Mouse (Mus musculus) kidney, postnatal 14 days (tissue): ENCODE results near the gene Fam162a.
"Not testable (repeated sequence)": the region's sequence is repeated elsewhere in the genome, so short reads cannot be mapped to it uniquely, and the experiment has no call there.

Source experiments
- DNase-seq: peaks from one replicate; pipeline ENCODE4 v3.0.0; 2022; ENCODE audit warnings: mixed read lengths

Gene Fam162a

DNA sequence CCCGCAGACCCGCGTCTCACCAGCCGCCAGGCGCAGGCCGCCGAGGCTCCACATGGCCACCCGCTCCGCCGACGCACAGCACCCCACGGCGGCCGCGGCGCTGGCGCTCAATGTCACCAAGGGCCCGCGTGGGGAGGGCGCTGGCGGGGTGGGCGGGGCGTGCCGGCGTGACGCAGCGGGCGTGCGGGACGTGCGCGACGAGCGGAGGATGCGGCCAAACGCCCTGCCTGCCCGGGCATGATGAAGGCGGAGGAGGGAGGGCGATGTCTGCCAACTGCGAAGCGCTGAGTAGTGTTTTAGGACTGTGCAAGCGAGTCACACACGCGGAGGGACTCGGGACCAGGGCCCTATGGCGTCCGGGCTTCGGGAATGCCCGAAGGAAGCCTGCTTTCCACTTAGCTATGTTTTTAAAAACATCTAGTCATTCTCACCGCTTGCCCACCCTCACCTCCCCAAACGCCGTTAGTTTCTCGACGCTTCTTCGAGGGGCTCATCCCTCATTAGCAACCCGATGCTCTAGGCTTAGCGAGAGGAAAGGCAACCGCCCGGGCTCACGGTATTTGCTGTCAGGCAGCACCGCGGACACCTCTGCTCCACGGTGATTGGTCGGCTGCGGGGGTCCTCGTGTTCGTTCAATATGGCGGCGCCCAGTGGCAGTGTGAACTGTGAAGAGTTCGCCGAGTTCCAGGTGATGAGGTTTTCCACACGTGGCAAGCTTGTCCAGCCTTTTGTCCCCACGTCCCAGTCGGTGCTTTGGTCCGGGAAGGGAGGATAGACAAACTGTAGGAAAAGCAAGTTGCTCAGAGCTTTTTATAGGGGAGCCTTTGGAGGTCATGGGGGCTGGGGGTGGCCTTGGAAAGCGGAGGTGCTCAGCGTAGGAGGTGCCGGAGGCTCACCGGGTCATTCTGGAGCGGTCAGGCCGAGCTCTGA is at the start of gene Fam162a, which contains the start of gene Ccdc58:
Fam162a (minus strand) TSS at position 145 of the 930 bp plus-strand sequence.
Ccdc58 (plus strand) TSS at position 236 of the 930 bp plus-strand sequence.
- DNase-seq, result peak; percentile 95

- not testable (repeated sequence) for DNase-seq
Measured at GRCm38 (mm10) chr16:36115751-36116150, 44.4 kb upstream of the Fam162a start.

DNA sequence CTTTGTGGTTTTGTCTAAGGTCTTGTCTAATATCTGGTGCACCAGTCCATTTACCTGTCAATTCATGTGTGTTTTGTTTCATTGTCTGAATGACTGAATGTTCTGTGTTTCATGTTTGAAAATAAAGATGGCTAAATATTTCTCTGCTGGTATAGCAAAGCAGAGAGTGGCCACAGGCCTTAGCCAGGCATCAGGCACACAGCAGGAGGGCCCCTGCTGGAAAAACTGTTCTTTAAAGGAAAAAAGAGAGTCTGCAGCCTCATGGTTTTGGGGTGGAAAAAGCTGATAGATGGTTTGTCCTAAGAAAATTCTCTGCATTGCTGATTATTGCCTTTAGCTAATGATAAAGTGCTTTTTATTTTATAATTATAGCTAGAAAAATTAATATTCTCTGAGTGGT is 40.1 kb upstream of the Fam162a start:
- DNase-seq, result not testable (repeated sequence)

DNA sequence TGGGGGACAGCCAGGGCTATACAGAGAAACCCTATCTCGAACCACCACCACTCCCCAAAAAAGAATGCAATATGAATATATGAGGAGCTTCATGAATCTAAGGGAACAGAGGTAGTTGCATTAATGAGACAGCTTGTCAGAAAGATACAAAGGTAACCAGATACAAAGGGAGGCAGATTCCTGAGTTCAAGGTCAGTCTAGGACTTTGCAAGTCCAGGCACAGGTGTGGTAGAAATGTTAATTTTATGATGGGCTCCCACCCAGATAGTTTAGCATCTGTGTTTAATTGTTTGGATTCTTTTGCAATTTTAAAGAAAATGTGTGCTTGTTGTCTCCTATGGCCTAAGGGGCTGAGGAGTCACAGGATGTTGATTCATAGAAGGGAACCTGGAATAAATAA is 30.8 kb upstream of the Fam162a start:
- DNase-seq, result no peak

DNA sequence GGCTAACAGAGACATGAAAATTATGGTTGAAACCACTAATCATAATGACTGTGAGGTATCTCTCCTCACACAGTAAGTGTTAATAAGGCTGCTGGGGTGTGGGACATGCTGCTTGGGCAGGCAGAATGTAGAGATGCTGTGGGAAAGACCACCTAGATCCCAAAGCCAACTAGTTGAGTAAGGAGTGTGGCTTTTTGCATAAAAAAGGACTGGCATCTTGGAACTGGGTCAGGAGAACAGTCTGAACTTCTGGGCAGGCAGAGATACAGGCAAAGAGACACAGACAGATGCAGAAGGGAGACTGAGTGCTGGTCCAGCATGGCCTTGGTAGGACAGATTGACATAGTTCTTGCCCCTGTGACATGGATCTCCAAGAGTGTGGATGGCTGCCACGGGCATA is 30.1 kb upstream of the Fam162a start:
- no peak for DNase-seq

DNA sequence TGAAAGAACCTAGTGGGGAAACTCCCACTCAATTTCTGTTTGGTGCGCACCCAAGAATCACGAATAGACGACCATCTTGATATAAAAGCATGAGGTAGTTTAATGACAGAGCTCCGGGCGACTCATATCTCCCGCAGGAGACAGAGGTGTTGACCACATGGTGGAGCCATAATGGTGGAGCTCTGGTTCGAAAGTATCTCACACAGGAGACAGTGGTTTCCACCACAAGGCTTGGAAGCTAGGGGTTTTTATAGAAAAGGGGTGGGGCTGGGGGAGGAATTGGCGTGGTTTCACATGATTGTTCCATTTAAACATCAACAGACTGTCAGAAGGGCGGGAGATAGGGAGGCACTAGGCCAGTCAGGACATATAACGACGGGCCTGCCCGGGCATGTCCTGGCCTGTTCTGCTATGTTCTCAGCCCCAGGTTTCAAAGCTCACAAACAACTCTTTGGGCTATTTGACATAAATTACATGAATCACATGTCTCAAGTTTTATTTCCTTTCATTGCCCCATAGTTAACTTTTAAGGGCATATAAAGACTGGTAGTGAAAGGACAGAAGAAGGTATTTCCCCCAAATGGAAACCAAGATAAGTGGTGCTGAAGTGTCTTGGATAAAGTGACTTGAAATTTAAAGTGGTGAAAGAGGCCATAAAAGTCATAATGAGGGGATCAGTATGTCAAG is 26.6 kb upstream of the Fam162a start:
- DNase-seq, result not testable (repeated sequence)

DNA sequence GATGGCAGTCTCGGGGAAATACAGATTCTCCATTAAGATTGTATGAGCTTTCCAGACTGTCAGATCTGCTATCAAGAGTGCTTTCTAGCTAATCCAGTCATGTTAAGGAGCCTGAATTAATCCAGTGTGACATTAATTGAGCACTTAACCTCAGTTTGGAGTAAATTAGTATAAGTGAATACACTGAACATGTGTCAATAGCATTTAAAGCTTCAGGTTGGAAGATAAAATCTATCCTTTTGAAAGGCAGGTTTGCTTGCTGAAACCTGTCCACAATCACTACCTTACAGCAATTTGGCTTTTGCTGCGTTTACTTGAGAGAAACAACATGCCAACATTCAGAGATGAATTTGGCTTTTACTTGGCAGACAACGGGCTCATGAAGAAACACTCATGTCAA is 22.7 kb upstream of the Fam162a start:
- DNase-seq, result no peak

- DNase-seq, result no peak
Measured at GRCm38 (mm10) chr16:36090785-36091509, 19.6 kb upstream of the Fam162a start.

DNA sequence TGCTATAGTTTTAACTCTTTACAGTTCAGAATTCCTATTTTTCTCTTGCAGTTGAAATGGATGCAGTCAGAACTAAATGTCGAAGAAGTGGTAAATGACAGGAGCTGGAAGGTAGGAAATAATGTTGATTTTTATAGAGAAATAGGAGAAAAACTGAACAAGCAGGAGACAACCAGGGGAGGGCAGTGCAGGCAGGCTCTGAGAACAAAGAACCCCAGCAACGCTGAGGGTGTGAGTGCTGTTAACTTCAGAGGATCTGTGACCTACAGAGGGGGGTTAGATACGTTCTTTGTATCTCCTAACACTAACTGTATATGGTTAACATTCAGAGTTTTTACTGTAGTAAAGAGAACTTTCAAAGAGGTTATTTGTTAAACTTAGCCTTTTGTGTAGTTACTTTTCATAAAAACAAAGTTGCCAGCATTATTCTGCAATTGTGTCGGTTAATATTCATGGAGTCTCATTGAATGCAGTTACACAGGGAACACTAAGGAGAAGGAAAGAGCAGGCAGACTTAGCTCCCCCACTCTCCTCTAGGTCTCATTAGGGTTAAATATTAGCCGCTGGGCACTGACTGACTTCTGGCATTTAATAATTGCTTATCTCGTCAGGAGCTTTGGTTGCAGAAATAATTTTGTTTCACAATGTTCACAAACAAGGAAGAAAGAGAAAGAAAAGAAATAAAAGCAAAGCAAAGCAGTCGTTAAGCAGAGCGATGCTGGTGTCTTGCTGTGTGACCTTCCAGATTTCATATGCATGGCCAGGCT is 18.6 kb upstream of the Fam162a start:
- DNase-seq, result peak; percentile 41

GRCm38 (mm10) chr16:36089065-36089464 is 17.7 kb upstream of the Fam162a start:
- peak; percentile 43 for DNase-seq

DNA sequence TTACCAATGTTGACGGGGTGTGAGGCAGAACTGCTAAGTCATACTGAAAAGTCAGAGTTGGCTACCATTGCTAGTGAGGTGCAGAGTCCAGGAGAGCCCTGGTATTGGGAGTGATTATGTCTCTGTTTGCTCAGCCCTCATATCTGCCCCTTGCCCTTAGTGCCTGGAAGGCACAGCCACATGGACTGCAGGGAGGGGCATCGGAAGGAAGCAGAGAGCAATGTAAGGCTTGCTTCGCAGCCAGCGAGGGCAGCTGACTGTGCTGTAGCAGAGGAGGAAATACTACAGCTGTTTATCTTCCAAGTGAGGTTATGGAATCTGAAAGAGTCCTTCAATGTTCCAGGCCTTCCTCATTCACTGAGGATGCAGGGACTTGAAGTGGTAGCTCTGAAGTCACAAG is 16.5 kb upstream of the Fam162a start:
- DNase-seq, result peak; percentile 32

DNA sequence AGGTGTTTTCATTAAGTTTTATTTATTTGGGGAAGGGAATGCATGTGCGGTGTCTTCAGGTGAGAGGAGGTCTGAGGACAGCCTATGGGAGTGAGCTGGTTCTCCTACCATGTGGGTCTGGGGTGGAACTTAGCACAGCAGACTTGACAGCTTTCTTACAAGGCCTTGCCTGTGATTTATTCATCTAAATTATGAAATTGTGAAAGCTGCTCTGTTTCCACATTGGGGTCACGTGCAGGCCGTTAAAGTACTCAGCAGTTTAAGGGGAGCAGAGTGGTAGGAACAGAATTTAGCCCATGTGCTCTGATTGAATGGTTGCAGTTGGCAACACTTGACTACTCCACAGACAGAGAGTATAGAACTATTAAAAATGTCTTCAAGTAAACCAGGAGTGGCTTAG is 8.5 kb upstream of the Fam162a start:
- DNase-seq, result no peak

DNA sequence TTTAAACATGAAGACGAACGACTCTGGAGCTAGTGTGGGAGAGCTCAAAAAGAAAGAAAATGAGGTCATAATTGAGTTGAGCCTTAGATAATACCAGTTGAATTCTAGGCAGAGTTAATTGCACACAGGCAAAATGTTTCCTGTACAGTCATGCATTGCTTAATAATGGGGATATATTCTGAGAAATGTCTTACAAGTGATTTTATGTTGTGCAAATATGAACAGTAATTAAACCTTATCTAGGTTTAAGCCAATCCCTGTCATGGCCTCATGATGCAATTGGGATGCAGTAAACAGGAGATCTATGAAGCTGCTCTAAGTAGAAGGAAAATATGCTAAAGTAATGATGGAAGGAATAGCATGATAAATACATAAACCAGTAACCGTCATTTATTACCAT is 3.4 kb upstream of the Fam162a start:
- DNase-seq, result no peak

GRCm38 (mm10) chr16:36072410-36073011 is 1.1 kb upstream of the Fam162a start:
- no peak for DNase-seq

DNA sequence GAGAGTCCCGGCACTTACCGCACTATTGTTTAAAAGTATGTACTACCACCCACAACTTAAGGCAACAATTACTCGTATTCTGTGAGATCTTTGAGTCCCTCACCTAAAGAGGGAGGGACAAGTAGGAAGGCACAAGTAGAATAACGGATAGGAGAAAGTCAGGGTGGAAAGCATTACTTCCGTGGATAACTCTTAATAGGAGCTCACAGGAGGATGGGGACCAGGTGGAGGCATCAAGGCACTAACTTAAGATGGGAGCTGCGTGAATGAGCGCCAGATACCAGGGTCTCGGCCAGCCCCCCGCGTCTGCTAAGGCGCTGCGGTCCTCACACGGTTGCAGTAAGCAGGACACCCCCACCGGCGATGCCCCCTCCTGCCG is 334 bp downstream of the Fam162a start:
- DNase-seq, result no peak

DNA sequence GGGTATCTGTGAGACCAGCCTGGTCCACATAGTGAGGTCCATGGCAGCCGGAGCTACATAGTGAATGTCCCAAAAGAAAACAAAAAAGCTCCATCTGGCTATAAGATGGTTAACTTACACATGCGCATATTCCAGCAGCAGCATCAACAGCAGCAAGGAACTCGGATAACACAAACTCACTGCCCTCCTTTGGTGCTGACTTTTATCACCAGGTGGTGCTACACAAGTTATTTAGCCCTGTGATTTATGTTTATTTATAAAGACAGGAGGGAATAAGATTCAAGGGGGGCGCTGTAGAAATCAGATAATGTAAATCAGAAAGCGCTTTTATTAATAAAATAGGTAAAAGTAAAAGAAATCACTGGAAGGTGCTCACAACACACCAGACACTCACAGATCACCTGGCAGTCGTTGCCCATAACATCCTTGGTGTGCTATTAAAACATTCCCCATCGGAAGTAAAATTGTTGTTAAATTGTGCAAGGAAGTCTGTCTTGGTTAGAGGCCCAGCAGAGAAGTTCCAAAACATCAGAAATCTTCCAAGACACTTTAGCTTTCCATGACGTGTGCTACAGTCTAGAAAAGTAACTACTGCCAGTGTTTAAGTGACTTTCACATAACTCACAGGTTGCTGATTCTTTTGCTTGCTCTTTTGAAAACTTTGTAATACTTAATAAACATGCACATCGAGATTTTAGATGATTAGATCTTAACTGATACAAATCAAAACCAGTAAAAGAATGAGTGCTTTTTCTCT is 1.4 kb downstream of the Fam162a start:
- no peak for DNase-seq

DNA sequence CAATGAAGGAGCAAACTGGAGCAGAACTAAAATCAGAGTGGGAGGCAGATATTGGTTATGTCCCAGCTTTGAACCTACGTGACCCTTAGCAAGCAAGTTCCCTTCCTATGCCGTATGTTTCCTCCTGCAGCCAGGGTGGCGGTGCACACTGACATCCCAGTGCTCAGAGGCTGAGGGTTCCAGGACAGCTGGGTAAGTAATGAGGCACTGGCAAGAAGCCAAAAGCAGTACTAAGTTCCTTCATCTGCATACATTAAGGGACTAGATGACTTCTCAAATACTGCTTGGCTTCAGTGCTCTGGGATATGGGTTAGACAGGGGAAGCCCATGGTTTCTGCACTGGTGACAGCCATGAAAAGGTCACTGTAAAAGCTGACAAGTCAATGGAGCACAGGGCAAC is 3.0 kb downstream of the Fam162a start:
- DNase-seq, result no peak

DNA sequence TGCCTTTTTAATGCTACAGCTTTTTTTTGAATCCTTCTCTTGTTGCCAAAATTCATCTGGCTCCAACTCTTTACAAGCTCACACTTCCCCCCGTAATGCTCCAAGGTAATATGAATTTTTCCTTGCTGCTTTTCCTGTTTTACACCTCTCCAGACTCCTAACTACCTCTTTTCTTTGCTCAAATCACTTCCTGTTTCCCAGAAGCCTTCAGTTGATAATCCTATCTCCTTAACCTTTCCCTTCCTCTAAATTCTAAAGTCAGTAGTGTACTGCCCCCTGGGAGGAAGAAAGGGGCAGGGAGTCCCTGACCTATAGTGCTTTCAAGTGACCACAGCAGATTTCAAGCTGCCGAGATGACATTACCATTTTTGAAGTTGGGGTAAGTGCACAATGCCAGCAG is 3.7 kb downstream of the Fam162a start:
- no peak for DNase-seq

DNA sequence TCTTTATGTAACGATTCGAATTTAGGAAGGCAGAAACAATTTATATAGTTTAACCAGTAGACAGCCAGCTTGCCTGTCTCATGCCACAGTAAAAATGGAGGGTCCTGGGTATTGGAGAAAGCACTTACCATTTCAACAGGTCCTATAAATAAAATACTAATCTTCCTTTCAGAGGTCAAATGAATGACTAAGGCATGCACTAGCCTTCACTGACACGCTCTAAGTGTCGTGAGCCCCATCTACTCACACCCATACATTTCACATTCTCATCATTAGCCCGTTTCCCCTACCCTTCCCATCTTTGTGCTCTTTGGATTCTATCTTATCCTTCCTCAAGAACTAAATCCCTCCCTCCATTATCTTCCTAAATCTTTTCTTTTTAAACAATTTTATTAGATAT is 6.5 kb downstream of the Fam162a start:
- DNase-seq, result no peak

DNA sequence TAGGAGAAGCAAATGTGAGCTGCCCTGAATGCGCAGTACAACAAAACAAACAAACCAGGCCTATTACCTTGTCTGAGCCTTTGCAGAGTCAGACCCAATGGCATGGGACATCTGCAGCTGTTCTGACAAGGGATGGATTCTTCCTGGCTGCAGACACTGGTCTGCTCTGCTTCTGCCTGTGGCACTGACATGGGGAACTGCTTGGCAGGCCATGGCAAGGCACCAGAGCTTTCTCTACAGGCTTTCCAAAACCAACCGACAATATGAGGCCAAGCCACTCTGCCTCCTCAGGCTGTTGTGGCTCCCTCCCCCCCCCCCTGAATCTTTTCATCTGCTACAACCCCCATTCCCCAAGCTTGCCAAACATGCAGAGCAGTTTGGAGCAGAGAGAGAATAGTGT is 8.1 kb downstream of the Fam162a start:
- DNase-seq, result no peak

DNA sequence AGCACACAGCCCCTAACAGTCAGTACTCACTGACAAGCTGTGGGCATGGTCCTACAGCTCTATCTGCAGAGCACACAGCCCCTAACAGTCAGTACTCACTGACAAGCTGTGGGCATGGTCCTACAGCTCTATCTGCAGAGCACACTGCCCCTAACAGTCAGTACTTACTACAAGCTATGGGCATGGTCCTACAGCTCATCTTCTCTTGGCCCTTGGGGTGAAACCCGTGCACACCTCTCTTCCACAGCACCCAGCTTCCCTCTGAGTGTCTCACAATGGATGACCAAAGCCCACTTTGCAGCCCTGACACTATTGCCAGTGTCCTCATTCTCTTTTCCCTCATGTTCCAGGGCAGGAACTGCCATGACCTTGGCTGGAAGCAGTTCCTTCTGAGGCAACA is 8.9 kb downstream of the Fam162a start:
- DNase-seq, result not testable (repeated sequence)
